Mouse (Mus musculus): Measurements from ENCODE around the gene Aarsd1. TPM values are rescaled to one million over a fixed set of nuclear protein-coding genes. Genes with fewer than 3 reads are reported as not detected.

Gene Aarsd1
- polyA plus RNA-seq, 1 experiment from 2014 or later = 66.6 TPM

Small RNA genes within 50 kb of the gene (microRNA-seq; reads per million reads assigned to microRNA genes)
- 2.8 reads per million, percentile 3 among the genes with 10 or more reads in this experiment for gene Mir6929

Other genes starting within 250 kb of the Aarsd1 start
- gene Cntnap1, start 247.1 kb downstream of the Aarsd1 start, polyA plus RNA-seq (2016; fragmentation: Nextera tagmentation; extraction: Ambion mirVana) = 0.39 and 0.44 TPM in 2 replicates
- gene Plekhh3, start 246.3 kb downstream of the Aarsd1 start, polyA plus RNA-seq (2016; fragmentation: Nextera tagmentation; extraction: Ambion mirVana) = 5.6 and 6.4 TPM in 2 replicates
- 0.16 and 0.19 TPM in 2 replicates for gene Ccr10, start 242.2 kb downstream of the Aarsd1 start, polyA plus RNA-seq (2016; fragmentation: Nextera tagmentation; extraction: Ambion mirVana)
- 12.9 and 13.3 TPM in 2 replicates for gene Ezh1, start 191.2 kb downstream of the Aarsd1 start, polyA plus RNA-seq (2016; fragmentation: Nextera tagmentation; extraction: Ambion mirVana)
- gene Ramp2, start 171.6 kb downstream of the Aarsd1 start, polyA plus RNA-seq (2016; fragmentation: Nextera tagmentation; extraction: Ambion mirVana) = 166 and 202 TPM in 2 replicates
- gene Vps25, start 163.9 kb downstream of the Aarsd1 start, polyA plus RNA-seq (2016; fragmentation: Nextera tagmentation; extraction: Ambion mirVana) = 130 and 137 TPM in 2 replicates
- 13.9 and 14.8 TPM in 2 replicates for gene Wnk4, start 157.0 kb downstream of the Aarsd1 start, polyA plus RNA-seq (2016; fragmentation: Nextera tagmentation; extraction: Ambion mirVana)
- 0.79 and 1.6 TPM in 2 replicates for gene Cntd1, start 138.6 kb downstream of the Aarsd1 start, polyA plus RNA-seq (2016; fragmentation: Nextera tagmentation; extraction: Ambion mirVana)
- 189 and 198 TPM in 2 replicates for gene Coa3, start 138.5 kb downstream of the Aarsd1 start, polyA plus RNA-seq (2016; fragmentation: Nextera tagmentation; extraction: Ambion mirVana)
- 148 and 165 TPM in 2 replicates for gene Becn1, start 115.3 kb downstream of the Aarsd1 start, polyA plus RNA-seq (2016; fragmentation: Nextera tagmentation; extraction: Ambion mirVana)
- 151 and 177 TPM in 2 replicates for gene Psme3, start 101.4 kb downstream of the Aarsd1 start, polyA plus RNA-seq (2016; fragmentation: Nextera tagmentation; extraction: Ambion mirVana)
- 1.3 and 1.4 TPM in 2 replicates for gene Aoc2, start 92.6 kb downstream of the Aarsd1 start, polyA plus RNA-seq (2016; fragmentation: Nextera tagmentation; extraction: Ambion mirVana)
- 0.06 and 0.14 TPM in 2 replicates for gene Aoc3, start 87.0 kb downstream of the Aarsd1 start, polyA plus RNA-seq (2016; fragmentation: Nextera tagmentation; extraction: Ambion mirVana)
- not detected in 2 replicates for gene G6pc, start 50.1 kb downstream of the Aarsd1 start, polyA plus RNA-seq (2016; fragmentation: Nextera tagmentation; extraction: Ambion mirVana)
- gene Gm27029, start 7.2 kb upstream of the Aarsd1 start, polyA plus RNA-seq (2016; fragmentation: Nextera tagmentation; extraction: Ambion mirVana) = 18.5 and 26.1 TPM in 2 replicates
- gene Rundc1, start 7.5 kb upstream of the Aarsd1 start, polyA plus RNA-seq (2016; fragmentation: Nextera tagmentation; extraction: Ambion mirVana) = 16.1 and 18.3 TPM in 2 replicates
- 57.6 and 95.1 TPM in 2 replicates for gene Ptges3l, start 7.7 kb upstream of the Aarsd1 start, polyA plus RNA-seq (2016; fragmentation: Nextera tagmentation; extraction: Ambion mirVana)
- 311 and 360 TPM in 2 replicates for gene Rpl27, start 24.7 kb upstream of the Aarsd1 start, polyA plus RNA-seq (2016; fragmentation: Nextera tagmentation; extraction: Ambion mirVana)
- 9.4 and 9.8 TPM in 2 replicates for gene Ifi35, start 30.8 kb upstream of the Aarsd1 start, polyA plus RNA-seq (2016; fragmentation: Nextera tagmentation; extraction: Ambion mirVana)
- 34.2 and 42.7 TPM in 2 replicates for gene Rnd2, start 47.4 kb upstream of the Aarsd1 start, polyA plus RNA-seq (2016; fragmentation: Nextera tagmentation; extraction: Ambion mirVana)
- 33.1 and 41.1 TPM in 2 replicates for gene Vat1, start 48.6 kb upstream of the Aarsd1 start, polyA plus RNA-seq (2016; fragmentation: Nextera tagmentation; extraction: Ambion mirVana)
- gene Brca1, start 134.3 kb upstream of the Aarsd1 start, polyA plus RNA-seq (2016; fragmentation: Nextera tagmentation; extraction: Ambion mirVana) = 13.4 and 14.9 TPM in 2 replicates
- gene Nbr1, start 134.5 kb upstream of the Aarsd1 start, polyA plus RNA-seq (2016; fragmentation: Nextera tagmentation; extraction: Ambion mirVana) = 54.1 and 64.6 TPM in 2 replicates
- gene Tmem106a, start 164.6 kb upstream of the Aarsd1 start, polyA plus RNA-seq (2016; fragmentation: Nextera tagmentation; extraction: Ambion mirVana) = 2.7 and 3.0 TPM in 2 replicates
- not detected in 2 replicates for gene Gm11634, start 181.6 kb upstream of the Aarsd1 start, polyA plus RNA-seq (2016; fragmentation: Nextera tagmentation; extraction: Ambion mirVana)
- 24.0 and 26.8 TPM in 2 replicates for gene Rdm1, start 209.6 kb upstream of the Aarsd1 start, polyA plus RNA-seq (2016; fragmentation: Nextera tagmentation; extraction: Ambion mirVana)
- gene Arl4d, start 247.9 kb upstream of the Aarsd1 start, polyA plus RNA-seq (2016; fragmentation: Nextera tagmentation; extraction: Ambion mirVana) = 10.3 and 10.9 TPM in 2 replicates